Mouse (Mus musculus): Measurements from ENCODE around the gene Cpsf4l. TPM values are rescaled to one million over a fixed set of nuclear protein-coding genes. Genes with fewer than 3 reads are reported as not detected.
"Not testable (repeated sequence)": the region's sequence is repeated elsewhere in the genome, so short reads cannot be mapped to it uniquely, and the experiment has no call there.

Gene Cpsf4l
- polyA plus RNA-seq, 1 experiment = 0.29 TPM

DNA sequence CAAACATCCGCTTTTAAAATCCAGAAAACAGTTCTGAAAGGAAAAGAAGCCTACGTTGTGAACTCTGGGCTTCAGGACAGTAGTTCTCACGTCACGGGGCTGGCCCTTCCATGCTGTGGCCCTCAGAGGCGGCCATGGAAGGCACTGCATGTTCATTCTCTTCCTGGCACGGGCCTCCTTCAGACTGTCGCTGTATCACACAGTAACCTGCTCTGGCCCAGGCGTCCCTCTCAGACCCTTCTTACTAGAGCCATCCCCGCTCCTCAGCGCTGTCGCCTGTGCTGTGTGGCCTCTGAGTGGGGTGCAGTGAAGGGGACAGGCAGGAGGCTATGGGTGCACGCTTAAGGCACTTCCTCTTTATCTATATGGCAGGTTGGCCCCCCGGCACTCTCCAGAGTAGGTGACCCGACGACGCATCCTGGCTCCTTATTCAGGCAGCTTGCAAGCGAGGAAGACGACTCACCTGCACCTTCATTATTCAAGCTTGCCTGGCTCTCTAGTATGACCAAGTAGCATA is 47.9 kb downstream of the Cpsf4l start:
- DNase-seq (ENCODE audit: low read depth) = no peak
- TF ChIP-seq POLR2A (IDR thresholded peaks at IDR 0.05; ENCODE audit: borderline replicate concordance, extremely low read depth, insufficient read depth, insufficient read length, poor library complexity, severe bottlenecking) (no peak), CTCF (IDR thresholded peaks at IDR 0.05; ENCODE audit: borderline replicate concordance, extremely low read depth, insufficient read depth, insufficient read length) (no peak)

- TF ChIP-seq CTCF (IDR thresholded peaks at IDR 0.05; ENCODE audit: borderline replicate concordance, extremely low read depth, insufficient read depth, insufficient read length) = no peak
- no peak for TF ChIP-seq POLR2A (IDR thresholded peaks at IDR 0.05; ENCODE audit: borderline replicate concordance, extremely low read depth, insufficient read depth, insufficient read length, poor library complexity, severe bottlenecking)
- DNase-seq (ENCODE audit: low read depth) = no peak
Observed at GRCm38 (mm10) chr11:113660940-113661339, 48.9 kb downstream of the Cpsf4l start.

- DNase-seq (ENCODE audit: low read depth) = not testable (repeated sequence)
Observed at GRCm38 (mm10) chr11:113660213-113660612, 49.6 kb downstream of the Cpsf4l start.

GRCm38 (mm10) chr11:113658763-113659162 is 51.1 kb downstream of the Cpsf4l start:
- TF ChIP-seq POLR2A (IDR thresholded peaks at IDR 0.05; ENCODE audit: borderline replicate concordance, extremely low read depth, insufficient read depth, insufficient read length, poor library complexity, severe bottlenecking) = no peak
- no peak for TF ChIP-seq CTCF (IDR thresholded peaks at IDR 0.05; ENCODE audit: borderline replicate concordance, extremely low read depth, insufficient read depth, insufficient read length)
- DNase-seq (ENCODE audit: low read depth) = no peak

GRCm38 (mm10) chr11:113658319-113658718 is 51.5 kb downstream of the Cpsf4l start:
- no peak for DNase-seq (ENCODE audit: low read depth)
- no peak for TF ChIP-seq POLR2A (IDR thresholded peaks at IDR 0.05; ENCODE audit: borderline replicate concordance, extremely low read depth, insufficient read depth, insufficient read length, poor library complexity, severe bottlenecking)
- TF ChIP-seq CTCF (IDR thresholded peaks at IDR 0.05; ENCODE audit: borderline replicate concordance, extremely low read depth, insufficient read depth, insufficient read length) = no peak

- no peak for DNase-seq (ENCODE audit: low read depth)
- TF ChIP-seq POLR2A (IDR thresholded peaks at IDR 0.05; ENCODE audit: borderline replicate concordance, extremely low read depth, insufficient read depth, insufficient read length, poor library complexity, severe bottlenecking) = no peak
- TF ChIP-seq CTCF (IDR thresholded peaks at IDR 0.05; ENCODE audit: borderline replicate concordance, extremely low read depth, insufficient read depth, insufficient read length) = no peak
Observed at GRCm38 (mm10) chr11:113657221-113657620, 52.6 kb downstream of the Cpsf4l start.

- peak; percentile 53 for DNase-seq (ENCODE audit: low read depth)
Observed at GRCm38 (mm10) chr11:113656511-113656932, 53.3 kb downstream of the Cpsf4l start.

GRCm38 (mm10) chr11:113654561-113655270 is 55.1 kb downstream of the Cpsf4l start:
- peak; percentile 82 for DNase-seq (ENCODE audit: low read depth)
- TF ChIP-seq CTCF (IDR thresholded peaks at IDR 0.05; ENCODE audit: borderline replicate concordance, extremely low read depth, insufficient read depth, insufficient read length) = no peak
- no peak for TF ChIP-seq POLR2A (IDR thresholded peaks at IDR 0.05; ENCODE audit: borderline replicate concordance, extremely low read depth, insufficient read depth, insufficient read length, poor library complexity, severe bottlenecking)

More at GRCm38 (mm10) chr11:113656511-113656932, 53.3 kb downstream of the Cpsf4l start:
- TF ChIP-seq POLR2A (IDR thresholded peaks at IDR 0.05; ENCODE audit: borderline replicate concordance, extremely low read depth, insufficient read depth, insufficient read length, poor library complexity, severe bottlenecking) (no peak), CTCF (IDR thresholded peaks at IDR 0.05; ENCODE audit: borderline replicate concordance, extremely low read depth, insufficient read depth, insufficient read length) (no peak)

GRCm38 (mm10) chr11:113654105-113654504 is 55.7 kb downstream of the Cpsf4l start:
- DNase-seq (ENCODE audit: low read depth) = no peak
- no peak for TF ChIP-seq CTCF (IDR thresholded peaks at IDR 0.05; ENCODE audit: borderline replicate concordance, extremely low read depth, insufficient read depth, insufficient read length)
- no peak for TF ChIP-seq POLR2A (IDR thresholded peaks at IDR 0.05; ENCODE audit: borderline replicate concordance, extremely low read depth, insufficient read depth, insufficient read length, poor library complexity, severe bottlenecking)

- no peak for DNase-seq (ENCODE audit: low read depth)
- TF ChIP-seq POLR2A (IDR thresholded peaks at IDR 0.05; ENCODE audit: borderline replicate concordance, extremely low read depth, insufficient read depth, insufficient read length, poor library complexity, severe bottlenecking) (no peak), CTCF (IDR thresholded peaks at IDR 0.05; ENCODE audit: borderline replicate concordance, extremely low read depth, insufficient read depth, insufficient read length) (no peak)
Observed at GRCm38 (mm10) chr11:113652516-113652915, 57.3 kb downstream of the Cpsf4l start.

DNA sequence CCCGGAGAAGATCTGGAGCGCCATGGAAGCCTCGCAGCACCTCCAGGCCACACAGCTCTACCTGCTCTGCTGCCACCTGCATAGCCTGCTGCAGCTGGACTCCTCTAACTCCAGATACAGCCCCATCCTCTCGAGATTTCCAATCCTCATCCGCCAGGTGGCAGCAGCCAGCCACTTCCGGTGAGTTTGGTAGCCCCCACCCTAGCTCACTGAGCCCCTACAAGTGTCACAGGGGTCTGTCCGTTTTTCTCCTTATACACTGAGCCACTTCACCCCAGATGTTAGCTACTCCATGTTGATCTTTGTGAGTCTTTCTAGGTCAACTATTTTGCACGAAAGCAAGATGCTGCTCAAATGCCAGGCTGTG is 57.9 kb downstream of the Cpsf4l start:
- no peak for TF ChIP-seq POLR2A (IDR thresholded peaks at IDR 0.05; ENCODE audit: borderline replicate concordance, extremely low read depth, insufficient read depth, insufficient read length, poor library complexity, severe bottlenecking)
- TF ChIP-seq CTCF (IDR thresholded peaks at IDR 0.05; ENCODE audit: borderline replicate concordance, extremely low read depth, insufficient read depth, insufficient read length) = peak; percentile 65
- DNase-seq (ENCODE audit: low read depth) = peak; percentile 65

DNA sequence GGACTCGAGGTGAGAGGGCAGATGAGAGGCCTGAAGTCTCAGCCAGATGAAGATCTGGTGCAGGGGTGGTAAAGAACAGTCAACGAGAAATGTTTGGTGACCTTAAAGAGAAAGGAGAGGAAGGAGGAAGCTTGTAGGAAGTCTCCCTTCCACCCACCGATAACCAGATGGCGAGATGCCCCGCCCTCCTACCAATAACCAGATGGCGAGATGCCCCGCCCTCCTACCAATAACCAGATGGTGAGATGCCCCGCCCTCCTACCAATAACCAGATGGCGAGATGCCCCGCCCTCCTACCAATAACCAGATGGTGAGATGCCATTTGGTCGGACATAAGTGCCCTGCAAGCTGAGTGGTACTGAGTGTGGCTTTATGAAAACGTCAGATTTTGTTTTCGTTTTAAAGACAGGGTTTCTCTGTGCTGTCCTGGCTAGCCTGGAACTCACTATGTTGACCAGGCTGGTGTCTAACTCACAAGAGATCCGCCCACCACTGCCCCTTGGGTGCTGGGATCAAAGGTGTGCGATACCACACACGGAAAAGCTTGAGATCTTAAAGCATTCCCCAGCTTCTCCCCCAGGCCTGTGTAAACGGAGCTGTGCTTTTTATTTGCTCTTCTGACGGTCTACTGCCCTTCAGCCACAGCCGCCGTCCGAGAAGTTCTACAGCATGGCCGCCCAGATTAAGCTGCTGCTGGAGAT is 58.5 kb downstream of the Cpsf4l start:
- peak; percentile 63 for DNase-seq (ENCODE audit: low read depth)
- TF ChIP-seq POLR2A (IDR thresholded peaks at IDR 0.05; ENCODE audit: borderline replicate concordance, extremely low read depth, insufficient read depth, insufficient read length, poor library complexity, severe bottlenecking) (no peak), CTCF (IDR thresholded peaks at IDR 0.05; ENCODE audit: borderline replicate concordance, extremely low read depth, insufficient read depth, insufficient read length) (no peak)

All from brain, embryonic 14.5 days (tissue).